Mouse (Mus musculus): ENCODE results near the gene Nfkbid. TPM values are rescaled to one million over a fixed set of nuclear protein-coding genes. Genes with fewer than 3 reads are reported as not detected.

The Nfkbid gene
- polyA plus RNA-seq, 1 experiment from 2014 or later, result 1.1 TPM

GRCm38 (mm10) chr7:30431793-30432192 is 10.3 kb downstream of the Nfkbid start:
- DNase-seq (ENCODE audit: low spot score) (peak; percentile 64), ATAC-seq (ENCODE audit: low FRiP score, low TSS enrichment) (peak; percentile 21; the same call in 1 of the 2 replicates)
- Histone ChIP-seq H3K27me3 (ENCODE audit: control insufficient read depth, insufficient read depth, low read length) (no peaks in the 10 kb centered on the region), H3K36me3 (ENCODE audit: control insufficient read depth, insufficient read depth, low read length) (no peaks in the 10 kb centered on the region), H3K4me1 (replicated peaks; ENCODE audit: control insufficient read depth, insufficient read depth) (no peaks in the 10 kb centered on the region), H3K9me3 (ENCODE audit: control insufficient read depth, low read length) (no peaks in the 10 kb centered on the region), H3K27ac (replicated peaks) (no peak overlapping the region), H3K4me3 (ENCODE audit: low read depth, low read length) (no peak overlapping the region), H3K4me2 (replicated peaks; ENCODE audit: low read depth) (no peak overlapping the region), H3K9ac (ENCODE audit: low read length) (no peak overlapping the region)
- TF ChIP-seq CTCF (IDR thresholded peaks at IDR 0.05; ENCODE audit: low read depth), result peak; percentile 77
- no peak for TF ChIP-seq EP300 (optimal IDR thresholded peaks at IDR 0.05)
- WGBS, result 9% methylated on average over 3 of the region's 3 CpGs

- ATAC-seq (ENCODE audit: low FRiP score, low TSS enrichment) (no peak), DNase-seq (ENCODE audit: low spot score) (peak; percentile 74)
Observed at GRCm38 (mm10) chr7:30434238-30434637, 12.7 kb downstream of the Nfkbid start.

GRCm38 (mm10) chr7:30434701-30435100 is 13.2 kb downstream of the Nfkbid start:
- no peak overlapping the region for H3K27ac ChIP-seq (replicated peaks)
- no peaks in the 10 kb centered on the region for H3K9me3 ChIP-seq (ENCODE audit: control insufficient read depth, low read length)
- WGBS, result 65% methylated on average over 10 of the region's 10 CpGs
- no peaks in the 10 kb centered on the region for H3K27me3 ChIP-seq (ENCODE audit: control insufficient read depth, insufficient read depth, low read length)
- H3K4me2 ChIP-seq (replicated peaks; ENCODE audit: low read depth), result no peak overlapping the region
- no peak for ATAC-seq (ENCODE audit: low FRiP score, low TSS enrichment)
- H3K9ac ChIP-seq (ENCODE audit: low read length), result no peak overlapping the region
- no peaks in the 10 kb centered on the region for H3K36me3 ChIP-seq (ENCODE audit: control insufficient read depth, insufficient read depth, low read length)
- DNase-seq (ENCODE audit: low spot score), result no peak
- no peaks in the 10 kb centered on the region for H3K4me1 ChIP-seq (replicated peaks; ENCODE audit: control insufficient read depth, insufficient read depth)
- TF ChIP-seq CTCF (IDR thresholded peaks at IDR 0.05; ENCODE audit: low read depth) (no peak), EP300 (optimal IDR thresholded peaks at IDR 0.05) (no peak)
- no peak overlapping the region for H3K4me3 ChIP-seq (ENCODE audit: low read depth, low read length)

More at GRCm38 (mm10) chr7:30434238-30434637, 12.7 kb downstream of the Nfkbid start:
- H3K27me3 ChIP-seq (ENCODE audit: control insufficient read depth, insufficient read depth, low read length), result no peaks in the 10 kb centered on the region
- H3K4me2 ChIP-seq (replicated peaks; ENCODE audit: low read depth), result no peak overlapping the region
- H3K9me3 ChIP-seq (ENCODE audit: control insufficient read depth, low read length), result no peaks in the 10 kb centered on the region
- no peak overlapping the region for H3K4me3 ChIP-seq (ENCODE audit: low read depth, low read length)
- H3K4me1 ChIP-seq (replicated peaks; ENCODE audit: control insufficient read depth, insufficient read depth), result no peaks in the 10 kb centered on the region
- no peak overlapping the region for H3K27ac ChIP-seq (replicated peaks)
- 2% methylated on average over 10 of the region's 10 CpGs for WGBS
- H3K36me3 ChIP-seq (ENCODE audit: control insufficient read depth, insufficient read depth, low read length), result no peaks in the 10 kb centered on the region
- H3K9ac ChIP-seq (ENCODE audit: low read length), result no peak overlapping the region
- TF ChIP-seq CTCF (IDR thresholded peaks at IDR 0.05; ENCODE audit: low read depth), result no peak
- TF ChIP-seq EP300 (optimal IDR thresholded peaks at IDR 0.05), result no peak

- Histone ChIP-seq H3K9me3 (ENCODE audit: control insufficient read depth, low read length) (no peaks in the 10 kb centered on the region), H3K4me1 (replicated peaks; ENCODE audit: control insufficient read depth, insufficient read depth) (no peaks in the 10 kb centered on the region), H3K4me2 (replicated peaks; ENCODE audit: low read depth) (no peak overlapping the region), H3K36me3 (ENCODE audit: control insufficient read depth, insufficient read depth, low read length) (no peaks in the 10 kb centered on the region), H3K9ac (ENCODE audit: low read length) (no peak overlapping the region), H3K27ac (replicated peaks) (no peak overlapping the region), H3K4me3 (ENCODE audit: low read depth, low read length) (no peak overlapping the region), H3K27me3 (ENCODE audit: control insufficient read depth, insufficient read depth, low read length) (no peaks in the 10 kb centered on the region)
- 41% methylated on average over 9 of the region's 9 CpGs for WGBS
- DNase-seq (ENCODE audit: low spot score) (no peak), ATAC-seq (ENCODE audit: low FRiP score, low TSS enrichment) (no peak)
- TF ChIP-seq EP300 (optimal IDR thresholded peaks at IDR 0.05), result no peak
- no peak for TF ChIP-seq CTCF (IDR thresholded peaks at IDR 0.05; ENCODE audit: low read depth)
Observed at GRCm38 (mm10) chr7:30435156-30435555, 13.6 kb downstream of the Nfkbid start.

GRCm38 (mm10) chr7:30436879-30437278 is 15.3 kb downstream of the Nfkbid start:
- no peak for TF ChIP-seq CTCF (IDR thresholded peaks at IDR 0.05; ENCODE audit: low read depth)
- no peak for TF ChIP-seq EP300 (optimal IDR thresholded peaks at IDR 0.05)
- Histone ChIP-seq H3K27me3 (ENCODE audit: control insufficient read depth, insufficient read depth, low read length) (no peaks in the 10 kb centered on the region), H3K4me1 (replicated peaks; ENCODE audit: control insufficient read depth, insufficient read depth) (no peaks in the 10 kb centered on the region), H3K27ac (replicated peaks) (no peak overlapping the region), H3K4me3 (ENCODE audit: low read depth, low read length) (no peak overlapping the region), H3K9ac (ENCODE audit: low read length) (no peak overlapping the region), H3K9me3 (ENCODE audit: control insufficient read depth, low read length) (no peaks in the 10 kb centered on the region), H3K4me2 (replicated peaks; ENCODE audit: low read depth) (no peak overlapping the region), H3K36me3 (ENCODE audit: control insufficient read depth, insufficient read depth, low read length) (no peaks in the 10 kb centered on the region)
- ATAC-seq (ENCODE audit: low FRiP score, low TSS enrichment) (no peak), DNase-seq (ENCODE audit: low spot score) (no peak)
- 17% methylated on average over 10 of the region's 10 CpGs for WGBS

- ATAC-seq (ENCODE audit: low FRiP score, low TSS enrichment), result no peak
- no peak for DNase-seq (ENCODE audit: low spot score)
- no peak overlapping the region for H3K4me2 ChIP-seq (replicated peaks; ENCODE audit: low read depth)
- H3K27ac ChIP-seq (replicated peaks), result no peak overlapping the region
- H3K9me3 ChIP-seq (ENCODE audit: control insufficient read depth, low read length), result no peaks in the 10 kb centered on the region
- H3K9ac ChIP-seq (ENCODE audit: low read length), result no peak overlapping the region
- 79% methylated on average over 13 of the region's 13 CpGs for WGBS
- TF ChIP-seq CTCF (IDR thresholded peaks at IDR 0.05; ENCODE audit: low read depth) (no peak), EP300 (optimal IDR thresholded peaks at IDR 0.05) (no peak)
- H3K36me3 ChIP-seq (ENCODE audit: control insufficient read depth, insufficient read depth, low read length), result no peaks in the 10 kb centered on the region
- peaks cover 2% of the 10 kb centered on the region; the same call in 1 of the 2 replicates for H3K4me1 ChIP-seq (replicated peaks; ENCODE audit: control insufficient read depth, insufficient read depth)
- no peaks in the 10 kb centered on the region for H3K27me3 ChIP-seq (ENCODE audit: control insufficient read depth, insufficient read depth, low read length)
- H3K4me3 ChIP-seq (ENCODE audit: low read depth, low read length), result no peak overlapping the region
Observed at GRCm38 (mm10) chr7:30439734-30440133, 18.2 kb downstream of the Nfkbid start.
